Mouse (Mus musculus): ENCODE data around the gene Ipo13. TPM values are rescaled to one million over a fixed set of nuclear protein-coding genes. Genes with fewer than 3 reads are reported as not detected.

Ipo13 gene
- polyA plus RNA-seq, 1 experiment: 62.2 TPM

DNA sequence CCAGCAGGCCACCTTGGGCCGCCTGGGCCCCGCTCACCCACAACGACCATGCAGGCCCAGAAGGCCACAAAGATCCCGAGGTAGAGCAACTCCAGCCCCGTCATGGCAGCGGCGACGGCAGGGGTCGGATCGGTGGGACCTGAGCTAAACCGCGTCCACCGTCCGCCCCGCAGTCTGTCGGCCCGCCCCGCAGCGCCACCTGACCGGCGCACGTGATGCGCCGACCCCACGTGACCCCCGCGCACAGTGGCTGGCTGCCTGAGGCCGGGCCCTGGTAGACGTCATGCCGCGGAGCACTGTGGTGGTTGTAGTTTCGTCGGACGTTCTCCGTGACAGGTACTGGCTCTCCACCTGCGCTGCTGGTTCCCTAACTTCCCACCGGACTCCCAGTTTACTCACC lies 27.7 kb downstream of the Ipo13 start, which contains the start of gene Atp6v0b:
Gene Atp6v0b, minus strand, starts transcription at position 201 of the 400 bp plus-strand sequence.
- Histone ChIP-seq H3K79me2 (ENCODE audit: control insufficient read depth, insufficient read depth) (peaks cover 24% of the 10 kb centered on the region), H3ac (ENCODE audit: control insufficient read depth, insufficient read length) (peak within 1 kb of the TSS; percentile 60), H3K27me3 (ENCODE audit: control insufficient read depth, insufficient read depth, insufficient read length) (no peaks in the 10 kb centered on the region), H3K4me3 (peak within 1 kb of the TSS; percentile 66), H3K4me2 (ENCODE audit: low read depth) (peak within 1 kb of the TSS; percentile 96), H3K36me3 (ENCODE audit: control insufficient read depth, insufficient read depth) (peaks cover 6% of the 10 kb centered on the region)
- peak; percentile 96 for TF ChIP-seq POLR2AphosphoS2 (IDR thresholded peaks at IDR 0.05; ENCODE audit: insufficient read length, low read depth)
- peak; percentile 97 for TF ChIP-seq POLR2A (IDR thresholded peaks at IDR 0.05; ENCODE audit: insufficient read length, low read depth)
- no peak for TF ChIP-seq TCF12 (IDR thresholded peaks at IDR 0.05; ENCODE audit: insufficient read depth, poor library complexity, severe bottlenecking)
- TF ChIP-seq REST (IDR thresholded peaks at IDR 0.05; ENCODE audit: insufficient read depth, insufficient read length): no peak
- TF ChIP-seq SRF (IDR thresholded peaks at IDR 0.05; ENCODE audit: control insufficient read depth, insufficient read length, low read depth): peak; percentile 17
- TF ChIP-seq TCF3 (IDR thresholded peaks at IDR 0.05; ENCODE audit: insufficient read length, low read depth): peak; percentile 43
- peak; percentile 9 for TF ChIP-seq E2F4 (IDR thresholded peaks at IDR 0.05; ENCODE audit: insufficient read depth)
- peak; percentile 99 for TF ChIP-seq USF1 (IDR thresholded peaks at IDR 0.05; ENCODE audit: low read depth)
- no peak for TF ChIP-seq MAX (IDR thresholded peaks at IDR 0.05; ENCODE audit: low read depth)
- TF ChIP-seq MYOD1 (IDR thresholded peaks at IDR 0.05; ENCODE audit: control insufficient read depth in 1 of 3, insufficient read length in 2 of 3, low read depth in 2 of 3): peak in 2 of 3 experiments; percentile 32 to 77
- no peak for TF ChIP-seq CEBPB (IDR thresholded peaks at IDR 0.05; ENCODE audit: insufficient read depth, poor library complexity, severe bottlenecking)
- TF ChIP-seq MYOG (IDR thresholded peaks at IDR 0.05; ENCODE audit: control insufficient read depth in 1 of 3, insufficient read depth in 1 of 3, insufficient read length in 2 of 3, low read depth in 2 of 3): peak in 2 of 3 experiments; percentile 65 to 71

DNA sequence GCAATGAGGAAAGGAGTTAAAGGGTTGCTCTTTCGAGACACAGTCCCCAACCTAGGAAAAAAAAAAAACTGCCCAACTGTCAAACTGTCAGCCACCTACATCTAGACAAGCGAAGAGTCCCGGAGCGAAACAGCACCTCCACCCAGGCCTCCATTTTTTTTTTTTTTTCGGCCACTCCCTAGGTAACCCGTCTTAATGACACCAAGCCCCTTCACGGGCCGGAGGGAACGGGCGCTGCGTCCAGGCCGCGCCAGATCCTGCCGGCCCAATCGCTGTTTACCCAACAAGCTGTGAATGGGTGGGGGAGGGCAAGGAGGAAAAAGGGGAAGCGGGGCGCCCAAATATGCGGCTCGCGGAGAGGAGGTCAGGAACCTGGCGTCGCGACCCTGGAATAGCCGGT lies 28.2 kb downstream of the Ipo13 start:
- H3K27me3 ChIP-seq (ENCODE audit: control insufficient read depth, insufficient read depth, insufficient read length): no peaks in the 10 kb centered on the region
- peaks cover 24% of the 10 kb centered on the region for H3K79me2 ChIP-seq (ENCODE audit: control insufficient read depth, insufficient read depth)
- peaks cover 6% of the 10 kb centered on the region for H3K36me3 ChIP-seq (ENCODE audit: control insufficient read depth, insufficient read depth)
- H3ac ChIP-seq (ENCODE audit: control insufficient read depth, insufficient read length): peak overlapping the region; percentile 60
- TF ChIP-seq CEBPB (IDR thresholded peaks at IDR 0.05; ENCODE audit: insufficient read depth, poor library complexity, severe bottlenecking) (no peak), MYOG (IDR thresholded peaks at IDR 0.05; ENCODE audit: control insufficient read depth in 1 of 3, insufficient read depth in 1 of 3, insufficient read length in 2 of 3, low read depth in 2 of 3) (no peak), POLR2A (IDR thresholded peaks at IDR 0.05; ENCODE audit: insufficient read length, low read depth) (no peak), MAX (IDR thresholded peaks at IDR 0.05; ENCODE audit: low read depth) (no peak), MYOD1 (IDR thresholded peaks at IDR 0.05; ENCODE audit: control insufficient read depth in 1 of 3, insufficient read length in 2 of 3, low read depth in 2 of 3) (no peak), TCF12 (IDR thresholded peaks at IDR 0.05; ENCODE audit: insufficient read depth, poor library complexity, severe bottlenecking) (no peak), POLR2AphosphoS2 (IDR thresholded peaks at IDR 0.05; ENCODE audit: insufficient read length, low read depth) (no peak), E2F4 (IDR thresholded peaks at IDR 0.05; ENCODE audit: insufficient read depth) (no peak), REST (IDR thresholded peaks at IDR 0.05; ENCODE audit: insufficient read depth, insufficient read length) (no peak), TCF3 (IDR thresholded peaks at IDR 0.05; ENCODE audit: insufficient read length, low read depth) (no peak), USF1 (IDR thresholded peaks at IDR 0.05; ENCODE audit: low read depth) (no peak), SRF (IDR thresholded peaks at IDR 0.05; ENCODE audit: control insufficient read depth, insufficient read length, low read depth) (no peak)
- peak overlapping the region; percentile 85 for H3K4me2 ChIP-seq (ENCODE audit: low read depth)
- peak overlapping the region; percentile 66 for H3K4me3 ChIP-seq

DNA sequence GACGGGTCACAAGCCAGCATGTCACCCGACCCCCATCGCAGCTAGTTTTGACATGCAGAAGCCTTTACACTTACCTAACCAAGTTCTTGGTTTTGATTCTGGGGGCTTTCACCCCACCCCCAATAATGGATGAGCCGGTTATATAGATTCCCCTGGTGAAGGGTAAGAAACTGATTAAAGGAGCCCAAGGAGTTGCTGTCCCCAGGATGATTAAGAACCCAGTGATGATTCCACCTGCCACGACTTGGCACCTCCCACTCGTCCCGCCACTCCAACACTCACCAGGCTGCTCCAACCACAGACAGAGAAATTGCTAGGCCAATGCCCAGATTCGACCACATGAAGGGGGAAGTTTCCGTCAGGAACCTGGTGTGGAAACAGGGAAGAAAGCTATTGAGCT lies 28.8 kb downstream of the Ipo13 start:
- peaks cover 24% of the 10 kb centered on the region for H3K79me2 ChIP-seq (ENCODE audit: control insufficient read depth, insufficient read depth)
- H3K36me3 ChIP-seq (ENCODE audit: control insufficient read depth, insufficient read depth): peaks cover 6% of the 10 kb centered on the region
- H3K27me3 ChIP-seq (ENCODE audit: control insufficient read depth, insufficient read depth, insufficient read length): no peaks in the 10 kb centered on the region
- H3K4me3 ChIP-seq: peak overlapping the region; percentile 66
- H3K4me2 ChIP-seq (ENCODE audit: low read depth): peak overlapping the region; percentile 85
- no peak for TF ChIP-seq MYOG (IDR thresholded peaks at IDR 0.05; ENCODE audit: control insufficient read depth in 1 of 3, insufficient read depth in 1 of 3, insufficient read length in 2 of 3, low read depth in 2 of 3)
- TF ChIP-seq E2F4 (IDR thresholded peaks at IDR 0.05; ENCODE audit: insufficient read depth): no peak
- peak in 1 of 3 experiments; percentile 34 for TF ChIP-seq MYOD1 (IDR thresholded peaks at IDR 0.05; ENCODE audit: control insufficient read depth in 1 of 3, insufficient read length in 2 of 3, low read depth in 2 of 3)
- TF ChIP-seq REST (IDR thresholded peaks at IDR 0.05; ENCODE audit: insufficient read depth, insufficient read length): no peak
- TF ChIP-seq POLR2A (IDR thresholded peaks at IDR 0.05; ENCODE audit: insufficient read length, low read depth): no peak
- TF ChIP-seq TCF3 (IDR thresholded peaks at IDR 0.05; ENCODE audit: insufficient read length, low read depth): no peak
- TF ChIP-seq TCF12 (IDR thresholded peaks at IDR 0.05; ENCODE audit: insufficient read depth, poor library complexity, severe bottlenecking): no peak
- no peak overlapping the region for H3ac ChIP-seq (ENCODE audit: control insufficient read depth, insufficient read length)

DNA sequence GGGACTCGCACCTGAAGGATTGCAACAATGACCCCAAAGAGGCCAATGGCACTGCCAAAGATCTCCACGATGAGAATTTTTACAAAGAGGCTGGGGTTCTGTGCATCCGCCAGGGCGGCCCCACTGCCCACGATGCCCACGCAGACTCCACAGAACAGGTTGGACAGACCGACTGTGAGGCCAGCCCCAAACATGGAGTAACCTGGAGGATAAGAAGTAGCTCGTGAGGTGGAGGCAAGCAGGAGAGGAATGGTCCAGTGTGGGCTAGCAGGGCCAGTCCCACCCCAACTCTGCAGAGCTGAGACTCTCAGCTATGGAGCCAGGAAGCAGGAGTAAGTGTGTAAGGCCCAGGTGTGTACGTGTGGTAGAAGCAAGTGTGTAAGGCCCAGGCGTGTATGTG lies 29.7 kb downstream of the Ipo13 start:
- no peaks in the 10 kb centered on the region for H3K27me3 ChIP-seq (ENCODE audit: control insufficient read depth, insufficient read depth, insufficient read length)
- peaks cover 6% of the 10 kb centered on the region for H3K36me3 ChIP-seq (ENCODE audit: control insufficient read depth, insufficient read depth)
- H3K79me2 ChIP-seq (ENCODE audit: control insufficient read depth, insufficient read depth): peaks cover 24% of the 10 kb centered on the region
- TF ChIP-seq POLR2AphosphoS2 (IDR thresholded peaks at IDR 0.05; ENCODE audit: insufficient read length, low read depth) (no peak), MYOG (IDR thresholded peaks at IDR 0.05; ENCODE audit: control insufficient read depth in 1 of 3, insufficient read depth in 1 of 3, insufficient read length in 2 of 3, low read depth in 2 of 3) (no peak), MAX (IDR thresholded peaks at IDR 0.05; ENCODE audit: low read depth) (no peak), TCF3 (IDR thresholded peaks at IDR 0.05; ENCODE audit: insufficient read length, low read depth) (no peak), SRF (IDR thresholded peaks at IDR 0.05; ENCODE audit: control insufficient read depth, insufficient read length, low read depth) (no peak), MYOD1 (IDR thresholded peaks at IDR 0.05; ENCODE audit: control insufficient read depth in 1 of 3, insufficient read length in 2 of 3, low read depth in 2 of 3) (no peak), TCF12 (IDR thresholded peaks at IDR 0.05; ENCODE audit: insufficient read depth, poor library complexity, severe bottlenecking) (no peak), CEBPB (IDR thresholded peaks at IDR 0.05; ENCODE audit: insufficient read depth, poor library complexity, severe bottlenecking) (no peak), E2F4 (IDR thresholded peaks at IDR 0.05; ENCODE audit: insufficient read depth) (no peak), REST (IDR thresholded peaks at IDR 0.05; ENCODE audit: insufficient read depth, insufficient read length) (no peak), POLR2A (IDR thresholded peaks at IDR 0.05; ENCODE audit: insufficient read length, low read depth) (no peak), USF1 (IDR thresholded peaks at IDR 0.05; ENCODE audit: low read depth) (no peak)
- no peak overlapping the region for H3ac ChIP-seq (ENCODE audit: control insufficient read depth, insufficient read length)
- H3K4me2 ChIP-seq (ENCODE audit: low read depth): no peak overlapping the region
- no peak overlapping the region for H3K4me3 ChIP-seq

Data from myocyte (in vitro differentiated cells).